ENCODE assay signal across 8 mouse cellular contexts in genomic region chr9:63649841-63650545, GRCm38 (mm10). TPM values are rescaled to one million over a fixed set of nuclear protein-coding genes. Genes with fewer than 3 reads are reported as not detected.
DNase-seq lines count a peak whose midpoint lies in the region; ATAC-seq and TF ChIP-seq lines count a peak whose summit lies in the region.

No protein-coding gene starts in this region.

- ATAC-seq in hindbrain, postnatal 0 days: no peak
- no peak for ATAC-seq in hindbrain, embryonic 13.5 days (ENCODE audit: low FRiP score)

- H3K36me3 ChIP-seq in hindbrain, postnatal 0 days (ENCODE audit: insufficient read depth, low read length): no peaks in the 10 kb centered on the region
- H3K36me3 ChIP-seq in hindbrain, embryonic 13.5 days: peaks cover 20% of the 10 kb centered on the region

- no peak overlapping the region for H3K4me3 ChIP-seq in hindbrain, postnatal 0 days (ENCODE audit: low read length)
- no peak overlapping the region for H3K4me3 ChIP-seq in hindbrain, embryonic 13.5 days

- H3K27me3 ChIP-seq in hindbrain, postnatal 0 days (ENCODE audit: insufficient read depth, low read length): no peaks in the 10 kb centered on the region
- no peaks in the 10 kb centered on the region for H3K27me3 ChIP-seq in hindbrain, embryonic 13.5 days

- H3K27ac ChIP-seq in hindbrain, postnatal 0 days: no peak overlapping the region
- H3K27ac ChIP-seq in hindbrain, embryonic 13.5 days: no peak overlapping the region

- no peak overlapping the region for H3K9ac ChIP-seq in hindbrain, postnatal 0 days (replicated peaks; ENCODE audit: low read length)
- H3K9ac ChIP-seq in hindbrain, embryonic 13.5 days: no peak overlapping the region

- no peak overlapping the region for H3K4me2 ChIP-seq in hindbrain, postnatal 0 days (ENCODE audit: low read depth, low read length)
- no peak overlapping the region for H3K4me2 ChIP-seq in hindbrain, embryonic 13.5 days

- no peaks in the 10 kb centered on the region for H3K9me3 ChIP-seq in hindbrain, postnatal 0 days (ENCODE audit: low read length)
- no peaks in the 10 kb centered on the region for H3K9me3 ChIP-seq in hindbrain, embryonic 13.5 days

- H3K4me1 ChIP-seq in hindbrain, postnatal 0 days (ENCODE audit: insufficient read depth, low read length): peaks cover 14% of the 10 kb centered on the region
- peaks cover 49% of the 10 kb centered on the region for H3K4me1 ChIP-seq in hindbrain, embryonic 13.5 days (replicated peaks)

- peak; percentile 53 for TF ChIP-seq CTCF in hindbrain, postnatal 0 days (IDR thresholded peaks at IDR 0.05; ENCODE audit: low read depth)

- DNase-seq in hindbrain, postnatal 0 days (ENCODE audit: low spot score): no peak
- peak; percentile 40 for DNase-seq in CD4-positive helper T cell, adult 2 months (ENCODE audit: low read depth, low spot score)
- DNase-seq in ZHBTc4 (ENCODE audit: low read depth, low spot score): peak; percentile 57
- DNase-seq in lung, postnatal 36 days: peak; percentile 60
- no peak for DNase-seq in left cerebral cortex, adult 11 months (ENCODE audit: low spot score)
- no peak for DNase-seq in layer of hippocampus, postnatal 36 days
- no peak for DNase-seq in urinary bladder, adult 18-20 months (ENCODE audit: low spot score in 2 of 2)

- 81% methylated on average over 8 of the region's 8 CpGs for whole genome bisulfite sequencing in hindbrain, postnatal 0 days
- WGBS in hindbrain, embryonic 13.5 days: 86% methylated on average over 8 of the region's 8 CpGs

RNA-seq across cellular contexts. Expression of gene Aagab, which starts 47.5 kb away (rescaled TPM):
- total RNA-seq in hindbrain, postnatal 0 days (2014; rRNA removed): 30.9 and 37.0 TPM in 2 replicates
- 51.9 and 55.2 TPM in 2 replicates for polyA plus RNA-seq in hindbrain, postnatal 0 days (2015; fragmentation: Nextera tagmentation; extraction: Ambion mirVana)
- polyA plus RNA-seq in hindbrain, embryonic 13.5 days (2015; fragmentation: Nextera tagmentation; extraction: Ambion mirVana): 59.1 and 61.0 TPM in 2 replicates
- total RNA-seq in layer of hippocampus, postnatal 36 days (2021): 10 to 100 TPM; 60.8 to 65.4 TPM

RNA-seq across cellular contexts. Expression of gene Iqch, which starts 47.7 kb away (rescaled TPM):
- total RNA-seq in hindbrain, postnatal 0 days (2014; rRNA removed): 0.26 TPM in 1 of 2 replicates, not detected in the other
- 0.18 TPM in 2 replicates for polyA plus RNA-seq in hindbrain, postnatal 0 days (2015; fragmentation: Nextera tagmentation; extraction: Ambion mirVana)
- 0.21 and 0.34 TPM in 2 replicates for polyA plus RNA-seq in hindbrain, embryonic 13.5 days (2015; fragmentation: Nextera tagmentation; extraction: Ambion mirVana)
- total RNA-seq in layer of hippocampus, postnatal 36 days (2021): under 1 TPM in 1 of 2 experiments, not detected in 1; 0.15 TPM

Comparison
In these comparisons a context has a peak if more than half of its experiments do, and no peak if none do; other contexts are left out.
1. DNase-seq: peak in CD4-positive helper T cell, adult 2 months (single experiment), ZHBTc4 (single experiment) and lung, postnatal 36 days (single experiment); none in hindbrain, postnatal 0 days (single experiment), left cerebral cortex, adult 11 months (single experiment), layer of hippocampus, postnatal 36 days (0 of 2) and urinary bladder, adult 18-20 months (0 of 2).